Mouse (Mus musculus): ENCODE data around the gene Tial1. TPM values are rescaled to one million over a fixed set of nuclear protein-coding genes. Genes with fewer than 3 reads are reported as not detected.

The Tial1 gene
- total RNA-seq (2022), result 10 to 100 TPM; 41.1 to 48.7 (median 44.1) TPM

GRCm38 (mm10) chr7:128461285-128462215 lies at the start of gene Tial1:
Gene Tial1 (minus strand): TSS chr7:128461717.
- DNase-seq (ENCODE audit: low spot score in 2 of 2), result peak; percentile 99

GRCm38 (mm10) chr7:128504091-128504490 lies 42.6 kb upstream of the Tial1 start:
- DNase-seq (ENCODE audit: low spot score in 2 of 2), result no peak

GRCm38 (mm10) chr7:128499801-128500200 lies 38.3 kb upstream of the Tial1 start:
- DNase-seq (ENCODE audit: low spot score in 2 of 2), result no peak

- DNase-seq (ENCODE audit: low spot score in 2 of 2), result no peak
Observed at GRCm38 (mm10) chr7:128494546-128494945, 33.0 kb upstream of the Tial1 start.

- DNase-seq (ENCODE audit: low spot score in 2 of 2), result no peak
Observed at GRCm38 (mm10) chr7:128488986-128489385, 27.5 kb upstream of the Tial1 start.

- peak; percentile 66 to 67 for DNase-seq (ENCODE audit: low spot score in 2 of 2)
Observed at GRCm38 (mm10) chr7:128474322-128474721, 12.8 kb upstream of the Tial1 start.

GRCm38 (mm10) chr7:128462406-128462805 lies 889 bp upstream of the Tial1 start:
- DNase-seq (ENCODE audit: low spot score in 2 of 2), result no peak

- DNase-seq (ENCODE audit: low spot score in 2 of 2), result no peak
Observed at GRCm38 (mm10) chr7:128460865-128461228, 670 bp downstream of the Tial1 start.

GRCm38 (mm10) chr7:128460131-128460864 lies 1.2 kb downstream of the Tial1 start:
- no peak for DNase-seq (ENCODE audit: low spot score in 2 of 2)

- no peak for DNase-seq (ENCODE audit: low spot score in 2 of 2)
Observed at GRCm38 (mm10) chr7:128459791-128460130, 1.8 kb downstream of the Tial1 start.

- DNase-seq (ENCODE audit: low spot score in 2 of 2), result no peak
Observed at GRCm38 (mm10) chr7:128458011-128458410, 3.5 kb downstream of the Tial1 start.

- no peak for DNase-seq (ENCODE audit: low spot score in 2 of 2)
Observed at GRCm38 (mm10) chr7:128452731-128453130, 8.8 kb downstream of the Tial1 start.

- DNase-seq (ENCODE audit: low spot score in 2 of 2), result no peak
Observed at GRCm38 (mm10) chr7:128440584-128440983, 20.9 kb downstream of the Tial1 start.

GRCm38 (mm10) chr7:128439251-128439650 lies 22.3 kb downstream of the Tial1 start:
- no peak for DNase-seq (ENCODE audit: low spot score in 2 of 2)

GRCm38 (mm10) chr7:128438131-128438530 lies 23.4 kb downstream of the Tial1 start:
- no peak for DNase-seq (ENCODE audit: low spot score in 2 of 2)

- no peak for DNase-seq (ENCODE audit: low spot score in 2 of 2)
Observed at GRCm38 (mm10) chr7:128433213-128433612, 28.3 kb downstream of the Tial1 start.

- no peak for DNase-seq (ENCODE audit: low spot score in 2 of 2)
Observed at GRCm38 (mm10) chr7:128432574-128432973, 28.9 kb downstream of the Tial1 start.

- DNase-seq (ENCODE audit: low spot score in 2 of 2), result no peak
Observed at GRCm38 (mm10) chr7:128422491-128422890, 39.0 kb downstream of the Tial1 start.

- DNase-seq (ENCODE audit: low spot score in 2 of 2), result no peak
Observed at GRCm38 (mm10) chr7:128421701-128422100, 39.8 kb downstream of the Tial1 start.

GRCm38 (mm10) chr7:128419690-128420089 lies 41.8 kb downstream of the Tial1 start:
- no peak for DNase-seq (ENCODE audit: low spot score in 2 of 2)

- DNase-seq (ENCODE audit: low spot score in 2 of 2), result peak; percentile 12 to 28
Observed at GRCm38 (mm10) chr7:128417930-128418779, 43.4 kb downstream of the Tial1 start, which contains the start of gene Rgs10. Gene Rgs10 (minus strand): TSS chr7:128418758.
